Mouse (Mus musculus) kidney, postnatal 0 days (tissue): ENCODE measurements around the gene Supt3. TPM values are rescaled to one million over a fixed set of nuclear protein-coding genes. Genes with fewer than 3 reads are reported as not detected.

Source experiments
- ATAC-seq: fragments of 200-750 bp; cut with Nextera tagmentation; replicated peaks from 2 replicates; pipeline ENCODE4 v1.8.0; 2017; ENCODE audit warnings: low read depth, moderate number of reproducible peaks, moderate TSS enrichment, moderate library complexity; ENCODE audit not compliant: low FRiP score
- DNase-seq: peaks from one replicate; pipeline ENCODE4 v3.0.0-alpha.2; 2016; ENCODE audit warnings: low spot score
- H3K27ac ChIP-seq: fragments of 300-500 bp; sonication (generic); 2 replicates; pipeline ENCODE4 v1.5.1; 2014; ENCODE audit warnings: mild to moderate bottlenecking
- H3K27me3 ChIP-seq: fragments of 300-500 bp; sonication (generic); 2 replicates; pipeline ENCODE4 v1.6.1; 2014; ENCODE audit warnings: low read length, mixed read lengths; ENCODE audit not compliant: insufficient read depth
- H3K36me3 ChIP-seq: fragments of 300-500 bp; sonication (generic); 2 replicates; pipeline ENCODE4 v1.6.1; 2014; ENCODE audit warnings: low read length, mixed read lengths; ENCODE audit not compliant: insufficient read depth
- H3K4me1 ChIP-seq: fragments of 300-500 bp; sonication (generic); replicated peaks from 2 replicates; pipeline ENCODE4 v1.6.1; 2014; ENCODE audit warnings: antibody characterized with exemption, low read length, mixed read lengths; ENCODE audit not compliant: insufficient read depth
- H3K4me2 ChIP-seq: fragments of 300-500 bp; sonication (generic); 2 replicates; pipeline ENCODE4 v1.6.1; 2014; ENCODE audit warnings: mild to moderate bottlenecking, low read length, moderate library complexity, mixed read lengths
- H3K4me3 ChIP-seq: fragments of 300-500 bp; sonication (generic); replicated peaks from 2 replicates; pipeline ENCODE4 v1.5.1; 2014; ENCODE audit warnings: low read depth, low read length
- H3K9ac ChIP-seq: fragments of 300-500 bp; sonication (generic); 2 replicates; pipeline ENCODE4 v1.6.1; 2014; ENCODE audit warnings: low read depth, low read length
- H3K9me3 ChIP-seq: fragments of 300-500 bp; sonication (generic); replicated peaks from 2 replicates; pipeline ENCODE4 v1.6.1; 2016; ENCODE audit warnings: low read length, inconsistent platforms, mixed read lengths
- CTCF ChIP-seq: IDR thresholded peaks from 2 replicates; pipeline ENCODE4 v1.5.1; 2016; ENCODE audit warnings: antibody characterized with exemption, low read depth, mild to moderate bottlenecking, moderate library complexity
- WGBS: fragments of 180-500 bp; shearing (Covaris S2); extraction: QIAGEN DNeasy Blood & Tissue Kit; methylation state at CpG from one replicate; pipeline ENCODE4 v1.1.7; 2014; 5-methylcytosine and 5-hydroxymethylcytosine counted together
- polyA plus RNA-seq: library from polyadenylated mRNA; unstranded; fragments of >200 nt; fragmentation: Nextera tagmentation; extraction: Ambion mirVana; gene quantifications from 2 replicates; pipeline ENCODE4 v1.2.1, GENCODE M21; 2015

The Supt3 gene
- polyA plus RNA-seq, 1 experiment from 2014 or later: 19.2 TPM

DNA sequence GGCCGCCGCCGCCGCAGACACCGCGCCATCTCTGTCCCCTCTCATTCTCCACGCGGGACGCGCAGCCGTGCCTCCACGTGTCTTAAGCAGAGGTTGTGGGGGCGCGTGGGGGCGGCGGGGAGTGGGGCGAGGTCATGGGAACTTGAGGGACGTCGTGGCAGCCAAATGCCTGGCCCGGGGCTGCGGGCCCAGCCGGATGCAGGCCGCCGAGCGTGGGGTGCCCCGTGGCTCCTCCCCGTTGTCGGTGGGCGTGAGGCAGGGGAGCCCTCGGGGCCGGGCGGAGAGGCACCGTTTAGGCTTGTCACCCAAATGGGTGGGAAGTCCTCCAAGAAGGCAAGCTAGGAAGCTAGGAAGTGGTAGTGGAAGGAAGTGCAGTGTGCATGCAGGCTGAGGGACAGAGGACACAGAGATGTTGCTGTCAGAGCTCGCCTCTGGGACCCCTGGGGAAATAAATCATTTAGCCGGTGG lies 419 bp downstream of the Supt3 start:
- under 1% methylated on average over 33 of the region's 35 CpGs for WGBS
- peak overlapping the region; percentile 85 for H3K4me2 ChIP-seq
- DNase-seq: peak; percentile 82
- H3K27ac ChIP-seq: peak overlapping the region; percentile 92
- peak; percentile 83 for ATAC-seq
- H3K36me3 ChIP-seq: no peaks in the 10 kb centered on the region
- no peaks in the 10 kb centered on the region for H3K9me3 ChIP-seq
- H3K27me3 ChIP-seq: no peaks in the 10 kb centered on the region
- H3K4me3 ChIP-seq: peak overlapping the region; percentile 97
- 0 out of 2 replicates have a peak, but pooled peaks cover 3% of the 10 kb centered on the region for H3K4me1 ChIP-seq
- H3K9ac ChIP-seq: peak overlapping the region; percentile 93
- no peak for TF ChIP-seq CTCF

DNA sequence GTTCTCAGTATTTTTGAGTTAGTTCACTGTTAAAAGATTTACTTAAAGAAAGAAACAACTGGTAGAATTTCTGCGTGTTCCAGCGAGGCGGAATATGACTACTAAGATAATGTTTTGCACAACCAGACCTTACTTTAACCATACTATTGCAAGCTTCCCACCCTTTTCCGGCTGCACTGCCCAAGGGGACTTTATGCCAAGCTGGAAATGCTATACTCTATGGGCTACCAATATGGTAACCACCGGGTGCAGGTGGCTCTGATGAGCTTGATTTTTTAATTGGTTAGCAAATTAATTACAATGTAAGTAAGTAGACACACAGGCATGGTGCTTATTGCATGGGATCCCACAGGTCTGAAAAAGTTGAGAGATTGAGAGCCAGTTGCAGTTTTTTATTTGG lies 1.2 kb downstream of the Supt3 start:
- H3K36me3 ChIP-seq: no peaks in the 10 kb centered on the region
- H3K4me2 ChIP-seq: peak overlapping the region; percentile 85
- H3K4me1 ChIP-seq: 0 out of 2 replicates have a peak, but pooled peaks cover 3% of the 10 kb centered on the region
- DNase-seq (no peak), ATAC-seq (no peak)
- H3K27ac ChIP-seq: no peak overlapping the region
- no peak overlapping the region for H3K9ac ChIP-seq
- TF ChIP-seq CTCF: no peak
- no peaks in the 10 kb centered on the region for H3K9me3 ChIP-seq
- 63% methylated on average over 5 of the region's 5 CpGs for WGBS
- H3K27me3 ChIP-seq: no peaks in the 10 kb centered on the region
- H3K4me3 ChIP-seq: peak overlapping the region; percentile 97; the same call in 1 of the 2 replicates

DNA sequence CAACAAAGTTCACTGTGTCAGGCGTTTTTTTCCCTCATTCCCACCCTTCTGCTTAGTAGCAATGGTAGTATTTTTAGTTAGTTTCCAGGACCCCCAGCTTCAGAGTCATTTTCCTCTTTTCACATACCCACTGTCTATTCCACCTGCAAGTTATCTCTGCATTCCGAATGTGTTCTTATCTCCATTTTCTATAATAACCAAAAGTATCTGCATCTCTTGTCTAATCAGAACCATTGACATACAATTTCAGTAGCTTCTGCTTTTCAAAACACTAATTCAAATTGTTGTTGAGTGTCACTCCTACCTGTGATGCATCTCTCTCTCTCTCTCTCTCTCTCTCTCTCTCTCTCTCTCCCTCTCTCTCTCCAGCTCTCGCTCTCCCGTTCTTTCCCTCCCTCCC lies 3.4 kb downstream of the Supt3 start:
- DNase-seq (no peak), ATAC-seq (no peak)
- TF ChIP-seq CTCF: no peak
- H3K4me2 ChIP-seq: no peak overlapping the region
- 61% methylated on average over 4 of the region's 4 CpGs for WGBS
- H3K4me3 ChIP-seq: no peak overlapping the region
- H3K4me1 ChIP-seq: 0 out of 2 replicates have a peak, but pooled peaks cover 3% of the 10 kb centered on the region
- no peak overlapping the region for H3K9ac ChIP-seq
- H3K27ac ChIP-seq: no peak overlapping the region
- no peaks in the 10 kb centered on the region for H3K9me3 ChIP-seq
- H3K27me3 ChIP-seq: no peaks in the 10 kb centered on the region
- H3K36me3 ChIP-seq: no peaks in the 10 kb centered on the region

DNA sequence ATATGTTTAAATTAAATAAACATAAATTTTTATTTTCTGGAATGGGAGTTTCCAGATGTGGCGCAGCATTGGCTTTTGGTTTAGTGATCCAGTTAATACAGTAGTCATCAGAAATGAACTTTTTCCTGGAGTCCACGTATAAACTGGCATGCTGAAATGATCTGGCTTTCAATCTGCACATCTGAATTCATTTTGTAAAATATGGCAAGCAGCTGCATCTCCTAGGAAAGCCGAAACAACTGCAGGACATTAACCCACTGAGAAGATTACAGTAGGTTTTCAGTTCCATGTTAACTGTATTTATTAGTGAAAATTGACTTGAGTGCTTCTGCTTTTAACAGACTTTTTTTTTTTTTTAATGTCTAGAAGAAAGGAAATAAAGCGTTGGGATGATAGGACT lies 5.4 kb downstream of the Supt3 start:
- Histone ChIP-seq H3K27ac (no peak overlapping the region), H3K27me3 (no peaks in the 10 kb centered on the region), H3K9ac (no peak overlapping the region), H3K36me3 (no peaks in the 10 kb centered on the region), H3K4me3 (no peak overlapping the region), H3K4me1 (0 out of 2 replicates have a peak, but pooled peaks cover 3% of the 10 kb centered on the region), H3K9me3 (no peaks in the 10 kb centered on the region), H3K4me2 (no peak overlapping the region)
- no peak for DNase-seq
- ATAC-seq: no peak
- TF ChIP-seq CTCF: no peak
- WGBS: 91% methylated on average over 4 of the region's 4 CpGs

DNA sequence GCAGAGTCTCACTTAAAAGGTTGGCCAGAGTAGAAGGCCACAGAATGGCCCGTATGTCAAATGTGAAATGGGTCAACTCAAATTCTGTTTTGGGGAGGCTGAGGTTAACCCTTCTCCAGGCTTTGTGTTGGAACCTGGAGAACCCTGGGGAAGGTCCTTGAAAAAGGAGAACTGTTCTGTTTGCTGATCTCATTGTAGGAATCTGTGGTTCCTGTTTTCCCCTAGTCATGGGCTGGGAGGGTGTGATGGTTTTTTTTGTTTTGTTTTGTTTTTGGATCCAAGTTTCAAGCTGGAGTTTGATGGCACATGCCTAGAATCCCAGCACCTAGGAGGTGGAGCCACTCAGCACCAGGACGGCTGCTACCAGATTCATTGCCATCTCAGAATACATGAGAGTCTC lies 6.2 kb downstream of the Supt3 start:
- no peak overlapping the region for H3K4me2 ChIP-seq
- no peak for TF ChIP-seq CTCF
- no peaks in the 10 kb centered on the region for H3K36me3 ChIP-seq
- H3K27ac ChIP-seq: no peak overlapping the region
- DNase-seq (no peak), ATAC-seq (no peak)
- H3K9me3 ChIP-seq: no peaks in the 10 kb centered on the region
- 0 out of 2 replicates have a peak, but pooled peaks cover 1% of the 10 kb centered on the region for H3K4me1 ChIP-seq
- H3K27me3 ChIP-seq: no peaks in the 10 kb centered on the region
- no peak overlapping the region for H3K4me3 ChIP-seq
- 77% methylated on average over 2 of the region's 2 CpGs for whole genome bisulfite sequencing
- no peak overlapping the region for H3K9ac ChIP-seq

DNA sequence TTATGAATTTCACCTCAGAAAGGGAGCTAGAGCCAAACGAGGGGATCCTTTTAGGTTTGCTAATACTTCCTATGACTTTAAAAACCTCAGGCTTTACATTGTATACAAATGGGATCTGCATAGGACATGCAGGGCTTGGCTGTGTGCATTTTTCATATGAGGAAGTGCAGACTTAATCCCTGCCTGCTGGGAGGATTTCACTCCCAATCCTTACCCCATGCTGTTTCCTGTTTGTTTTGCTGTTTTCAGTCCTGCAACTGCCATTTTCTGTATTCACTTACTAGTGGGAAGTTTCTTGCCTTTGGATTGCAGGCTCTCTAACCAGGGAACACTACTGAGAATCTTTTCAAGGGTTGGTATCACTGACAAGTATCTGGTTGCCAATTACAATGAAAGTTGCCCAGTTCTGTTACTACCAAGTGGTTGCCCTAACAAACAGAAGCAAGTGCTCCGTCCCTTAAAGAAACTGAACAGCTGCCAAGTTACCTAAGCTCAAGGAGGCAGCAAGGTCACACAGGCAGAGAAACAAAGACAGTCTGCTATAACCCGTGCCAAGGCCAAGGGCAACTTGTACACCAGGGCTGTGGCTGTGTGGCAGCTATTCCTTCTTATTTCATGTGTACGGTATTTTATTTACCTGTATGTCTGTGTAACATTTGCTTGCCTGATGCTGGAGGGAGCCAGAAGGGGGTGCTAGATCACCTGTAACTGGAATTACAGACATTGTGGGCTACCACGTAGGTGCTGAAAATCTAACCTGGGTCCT lies 12.2 kb downstream of the Supt3 start:
- Histone ChIP-seq H3K4me1 (no peaks in the 10 kb centered on the region), H3K27me3 (no peaks in the 10 kb centered on the region), H3K9me3 (no peaks in the 10 kb centered on the region), H3K9ac (no peak overlapping the region), H3K4me2 (no peak overlapping the region), H3K27ac (no peak overlapping the region), H3K4me3 (no peak overlapping the region), H3K36me3 (peaks cover 4% of the 10 kb centered on the region; the same call in 1 of the 2 replicates)
- WGBS: 81% methylated on average over 5 of the region's 5 CpGs
- DNase-seq (no peak), ATAC-seq (no peak)
- TF ChIP-seq CTCF: 0 out of 2 replicates have a peak, but pooled peaks have one; percentile 17
